Mouse (Mus musculus): ENCODE data around the gene Llgl2. TPM values are rescaled to one million over a fixed set of nuclear protein-coding genes. Genes with fewer than 3 reads are reported as not detected.

The Llgl2 gene
- polyA plus RNA-seq, 1 experiment from 2014 or later = 1.3 TPM

DNA sequence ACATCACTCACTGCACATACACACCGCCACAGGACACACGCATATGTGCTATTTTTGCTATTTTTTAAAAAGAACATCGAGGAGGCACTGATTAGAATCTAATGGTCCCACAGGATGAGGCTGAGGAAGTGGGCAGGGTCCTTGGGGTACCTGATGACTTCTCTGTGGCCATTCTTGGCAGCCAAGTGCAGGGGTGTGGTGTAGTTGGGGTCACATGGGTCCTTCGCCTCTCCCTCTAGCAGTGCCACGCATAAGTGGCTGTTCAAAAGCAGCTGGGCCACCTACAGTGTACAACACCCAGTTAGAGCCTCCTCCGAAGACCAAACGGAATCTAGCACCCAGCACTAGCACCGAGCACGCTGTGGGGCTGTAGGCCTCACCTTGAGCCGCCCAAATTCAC is 17.7 kb upstream of the Llgl2 start:
- Histone ChIP-seq H3K36me3 (ENCODE audit: control insufficient read depth, insufficient read depth, low read length) (peaks cover 11% of the 10 kb centered on the region), H3K27ac (ENCODE audit: low read depth, low read length) (no peak overlapping the region; the same call in 1 of the 2 replicates)
- WGBS = 90% methylated on average over 10 of the region's 10 CpGs

DNA sequence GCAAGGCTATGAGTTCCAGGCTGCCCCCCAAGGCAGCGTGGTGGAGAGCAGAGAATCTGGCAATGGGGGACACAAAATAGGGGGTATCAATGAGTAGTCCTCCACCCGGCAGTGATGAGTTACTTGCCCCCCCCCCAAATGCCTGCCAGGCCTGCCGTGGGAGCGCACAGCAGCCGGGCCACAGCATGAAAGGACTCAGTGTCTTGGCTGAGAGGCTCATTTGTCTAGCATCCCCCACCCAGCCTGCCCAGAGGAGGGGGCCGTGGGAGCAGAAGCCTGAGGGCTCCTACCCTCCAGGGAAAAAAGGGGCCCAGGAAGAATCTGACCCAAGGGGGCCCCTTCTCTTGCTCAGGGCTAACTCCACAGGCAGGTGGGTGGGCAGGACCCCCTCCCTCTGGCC is 16.5 kb upstream of the Llgl2 start:
- no peak overlapping the region for H3K4me3 ChIP-seq (ENCODE audit: low read length)
- peaks cover 11% of the 10 kb centered on the region for H3K36me3 ChIP-seq (ENCODE audit: control insufficient read depth, insufficient read depth, low read length)
- H3K4me2 ChIP-seq (ENCODE audit: low read length) = peak overlapping the region; percentile 30
- ATAC-seq = peak; percentile 69
- no peak overlapping the region for H3K9ac ChIP-seq (ENCODE audit: low read depth, low read length)
- peaks cover 32% of the 10 kb centered on the region for H3K4me1 ChIP-seq (ENCODE audit: control insufficient read depth, insufficient read depth, low read depth, low read length)
- WGBS = 40% methylated on average over 6 of the region's 6 CpGs
- H3K27ac ChIP-seq (ENCODE audit: low read depth, low read length) = peak overlapping the region; percentile 76
- H3K27me3 ChIP-seq (replicated peaks; ENCODE audit: control insufficient read depth, insufficient read depth, low read length) = no peaks in the 10 kb centered on the region
- H3K9me3 ChIP-seq (ENCODE audit: control insufficient read depth, low read length) = no peaks in the 10 kb centered on the region

More for the DNA sequence above, 17.7 kb upstream of the Llgl2 start:
- no peak for ATAC-seq
- Histone ChIP-seq H3K4me1 (ENCODE audit: control insufficient read depth, insufficient read depth, low read depth, low read length) (peaks cover 30% of the 10 kb centered on the region), H3K4me3 (ENCODE audit: low read length) (no peak overlapping the region), H3K9ac (ENCODE audit: low read depth, low read length) (no peak overlapping the region), H3K4me2 (ENCODE audit: low read length) (peak overlapping the region; percentile 3; the same call in 1 of the 2 replicates), H3K9me3 (ENCODE audit: control insufficient read depth, low read length) (no peaks in the 10 kb centered on the region), H3K27me3 (replicated peaks; ENCODE audit: control insufficient read depth, insufficient read depth, low read length) (no peaks in the 10 kb centered on the region)

- peak overlapping the region; percentile 6; the same call in 1 of the 2 replicates for H3K9ac ChIP-seq (ENCODE audit: low read depth, low read length)
- ATAC-seq = no peak
- H3K4me3 ChIP-seq (ENCODE audit: low read length) = no peak overlapping the region
- H3K27ac ChIP-seq (ENCODE audit: low read depth, low read length) = peak overlapping the region; percentile 76
- no peaks in the 10 kb centered on the region for H3K27me3 ChIP-seq (replicated peaks; ENCODE audit: control insufficient read depth, insufficient read depth, low read length)
- H3K36me3 ChIP-seq (ENCODE audit: control insufficient read depth, insufficient read depth, low read length) = peaks cover 11% of the 10 kb centered on the region
- peak overlapping the region; percentile 30 for H3K4me2 ChIP-seq (ENCODE audit: low read length)
- H3K9me3 ChIP-seq (ENCODE audit: control insufficient read depth, low read length) = no peaks in the 10 kb centered on the region
- 52% methylated on average over 11 of the region's 11 CpGs for WGBS
- H3K4me1 ChIP-seq (ENCODE audit: control insufficient read depth, insufficient read depth, low read depth, low read length) = peaks cover 38% of the 10 kb centered on the region
Observed at GRCm38 (mm10) chr11:115807971-115808370, 15.9 kb upstream of the Llgl2 start.

DNA sequence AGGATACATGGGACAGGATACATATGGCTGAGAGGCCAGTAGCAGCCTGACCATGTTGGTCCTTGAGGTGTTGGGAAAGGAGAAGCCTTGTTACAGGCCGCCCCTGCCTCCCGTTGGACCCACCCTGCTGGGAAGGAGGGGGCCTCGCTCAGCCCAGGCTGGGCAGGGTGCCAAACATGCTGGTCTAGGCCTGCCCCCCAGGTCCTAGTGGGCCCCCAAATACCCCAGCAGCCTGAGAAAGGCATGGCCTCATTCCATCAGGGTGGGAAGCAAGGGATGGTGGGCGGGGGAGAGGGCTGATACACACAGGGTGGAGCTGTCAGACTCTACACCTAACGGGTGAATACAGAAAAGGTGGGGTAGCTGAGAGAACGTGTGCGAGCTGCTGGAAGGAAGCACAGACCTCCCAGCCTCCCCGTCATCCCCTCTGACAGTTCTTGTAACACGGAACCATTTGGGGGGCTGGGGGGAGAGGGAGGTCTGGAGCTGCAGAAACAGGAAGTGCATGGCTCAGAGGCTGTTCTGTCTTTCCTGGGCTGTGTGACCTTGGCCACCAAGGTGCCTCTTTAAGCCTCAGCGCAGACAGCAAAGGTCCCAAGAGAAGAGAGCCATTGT is 15.0 kb upstream of the Llgl2 start:
- Histone ChIP-seq H3K27ac (ENCODE audit: low read depth, low read length) (peak overlapping the region; percentile 76), H3K4me3 (ENCODE audit: low read length) (no peak overlapping the region), H3K27me3 (replicated peaks; ENCODE audit: control insufficient read depth, insufficient read depth, low read length) (no peaks in the 10 kb centered on the region), H3K4me2 (ENCODE audit: low read length) (peak overlapping the region; percentile 98), H3K9ac (ENCODE audit: low read depth, low read length) (0 out of 2 replicates have a peak overlapping the region, but pooled peaks have one; percentile 40), H3K36me3 (ENCODE audit: control insufficient read depth, insufficient read depth, low read length) (peaks cover 3% of the 10 kb centered on the region; the same call in 1 of the 2 replicates), H3K9me3 (ENCODE audit: control insufficient read depth, low read length) (no peaks in the 10 kb centered on the region), H3K4me1 (ENCODE audit: control insufficient read depth, insufficient read depth, low read depth, low read length) (peaks cover 40% of the 10 kb centered on the region)
- 35% methylated on average over 9 of the region's 10 CpGs for WGBS
- ATAC-seq = peak; percentile 7; the same call in 1 of the 2 replicates

- Histone ChIP-seq H3K9ac (ENCODE audit: low read depth, low read length) (no peak overlapping the region; the same call in 1 of the 2 replicates), H3K9me3 (ENCODE audit: control insufficient read depth, low read length) (no peaks in the 10 kb centered on the region), H3K27me3 (replicated peaks; ENCODE audit: control insufficient read depth, insufficient read depth, low read length) (no peaks in the 10 kb centered on the region), H3K36me3 (ENCODE audit: control insufficient read depth, insufficient read depth, low read length) (peaks cover 2% of the 10 kb centered on the region; the same call in 1 of the 2 replicates), H3K27ac (ENCODE audit: low read depth, low read length) (peak overlapping the region; percentile 66), H3K4me1 (ENCODE audit: control insufficient read depth, insufficient read depth, low read depth, low read length) (peaks cover 44% of the 10 kb centered on the region), H3K4me2 (ENCODE audit: low read length) (peak overlapping the region; percentile 98), H3K4me3 (ENCODE audit: low read length) (peak overlapping the region; percentile 6; the same call in 1 of the 2 replicates)
- 52% methylated on average over 8 of the region's 8 CpGs for WGBS
- no peak for ATAC-seq
Observed at GRCm38 (mm10) chr11:115809311-115809781, 14.5 kb upstream of the Llgl2 start.

GRCm38 (mm10) chr11:115810377-115810776 is 13.5 kb upstream of the Llgl2 start:
- H3K36me3 ChIP-seq (ENCODE audit: control insufficient read depth, insufficient read depth, low read length) = no peaks in the 10 kb centered on the region
- no peaks in the 10 kb centered on the region for H3K27me3 ChIP-seq (replicated peaks; ENCODE audit: control insufficient read depth, insufficient read depth, low read length)
- no peak overlapping the region for H3K9ac ChIP-seq (ENCODE audit: low read depth, low read length)
- H3K27ac ChIP-seq (ENCODE audit: low read depth, low read length) = 0 out of 2 replicates have a peak overlapping the region, but pooled peaks have one; percentile 39
- peaks cover 48% of the 10 kb centered on the region for H3K4me1 ChIP-seq (ENCODE audit: control insufficient read depth, insufficient read depth, low read depth, low read length)
- H3K9me3 ChIP-seq (ENCODE audit: control insufficient read depth, low read length) = no peaks in the 10 kb centered on the region
- WGBS = 69% methylated on average over 14 of the region's 14 CpGs
- H3K4me2 ChIP-seq (ENCODE audit: low read length) = peak overlapping the region; percentile 98
- peak overlapping the region; percentile 91 for H3K4me3 ChIP-seq (ENCODE audit: low read length)
- ATAC-seq = no peak

DNA sequence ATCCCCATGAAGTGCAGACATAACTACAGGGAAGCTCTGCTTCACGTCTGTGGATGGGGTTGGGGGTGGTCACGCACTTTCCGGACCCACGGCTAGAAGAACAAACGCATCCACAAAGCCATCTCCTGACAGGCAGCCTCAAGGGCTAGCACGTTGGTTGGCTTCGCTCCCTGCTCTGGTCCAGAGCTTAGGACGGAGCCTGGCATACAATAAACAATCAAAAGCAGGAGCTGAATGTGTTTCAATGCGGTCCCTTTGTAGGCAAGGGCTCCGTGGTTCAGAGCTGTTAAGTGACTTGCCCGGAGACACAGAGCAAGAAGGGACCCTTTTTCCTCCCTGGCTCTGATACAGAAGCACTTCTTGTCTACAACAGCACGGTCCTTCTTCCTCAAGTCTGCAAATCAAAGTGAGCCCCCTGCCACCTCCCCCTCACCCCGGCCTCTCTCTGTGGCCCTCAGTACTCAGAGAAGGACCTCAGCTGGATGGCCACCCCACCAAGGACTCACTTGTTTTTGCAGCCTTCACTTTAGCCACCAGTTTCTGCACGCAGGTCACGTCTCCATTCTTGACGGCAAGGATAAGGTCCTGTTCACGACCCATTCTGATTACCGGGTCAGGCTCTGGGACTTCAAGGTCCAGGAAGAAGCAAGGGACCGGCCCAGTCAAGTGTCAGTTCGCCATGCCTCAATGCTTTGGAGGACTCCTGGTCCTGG is 12.3 kb upstream of the Llgl2 start:
- Histone ChIP-seq H3K27me3 (replicated peaks; ENCODE audit: control insufficient read depth, insufficient read depth, low read length) (no peaks in the 10 kb centered on the region), H3K4me2 (ENCODE audit: low read length) (peak overlapping the region; percentile 98), H3K4me1 (ENCODE audit: control insufficient read depth, insufficient read depth, low read depth, low read length) (peaks cover 56% of the 10 kb centered on the region), H3K9ac (ENCODE audit: low read depth, low read length) (peak overlapping the region; percentile 63; the same call in 1 of the 2 replicates), H3K27ac (ENCODE audit: low read depth, low read length) (peak overlapping the region; percentile 44), H3K36me3 (ENCODE audit: control insufficient read depth, insufficient read depth, low read length) (no peaks in the 10 kb centered on the region), H3K9me3 (ENCODE audit: control insufficient read depth, low read length) (no peaks in the 10 kb centered on the region), H3K4me3 (ENCODE audit: low read length) (peak overlapping the region; percentile 91)
- WGBS = 74% methylated on average over 20 of the region's 20 CpGs
- no peak for ATAC-seq

- ATAC-seq = no peak
- 20% methylated on average over 7 of the region's 7 CpGs for WGBS
- H3K4me1 ChIP-seq (ENCODE audit: control insufficient read depth, insufficient read depth, low read depth, low read length) = peaks cover 54% of the 10 kb centered on the region
Observed at GRCm38 (mm10) chr11:115812095-115812494, 11.8 kb upstream of the Llgl2 start.

More at GRCm38 (mm10) chr11:115812095-115812494, 11.8 kb upstream of the Llgl2 start:
- no peaks in the 10 kb centered on the region for H3K9me3 ChIP-seq (ENCODE audit: control insufficient read depth, low read length)
- H3K27ac ChIP-seq (ENCODE audit: low read depth, low read length) = peak overlapping the region; percentile 44
- peak overlapping the region; percentile 98 for H3K4me2 ChIP-seq (ENCODE audit: low read length)
- peak overlapping the region; percentile 91 for H3K4me3 ChIP-seq (ENCODE audit: low read length)
- no peaks in the 10 kb centered on the region for H3K36me3 ChIP-seq (ENCODE audit: control insufficient read depth, insufficient read depth, low read length)
- peak overlapping the region; percentile 63 for H3K9ac ChIP-seq (ENCODE audit: low read depth, low read length)
- no peaks in the 10 kb centered on the region for H3K27me3 ChIP-seq (replicated peaks; ENCODE audit: control insufficient read depth, insufficient read depth, low read length)

All from hindbrain, embryonic 16.5 days (tissue).